Mouse (Mus musculus): ENCODE measurements around the gene Bach2. TPM values are rescaled to one million over a fixed set of nuclear protein-coding genes. Genes with fewer than 3 reads are reported as not detected.

Bach2 gene
- polyA plus RNA-seq, 1 experiment from 2014 or later, result 27.7 TPM

- 89% methylated on average over 6 of the region's 6 CpGs for WGBS
- no peak overlapping the region for H3K4me2 ChIP-seq
- no peak overlapping the region for H3K27ac ChIP-seq
- H3K9ac ChIP-seq, result no peak overlapping the region
- no peak for ATAC-seq (ENCODE audit: low FRiP score)
- H3K4me3 ChIP-seq (replicated peaks), result no peak overlapping the region
- no peaks in the 10 kb centered on the region for H3K9me3 ChIP-seq
- H3K4me1 ChIP-seq, result peaks cover 83% of the 10 kb centered on the region
- H3K36me3 ChIP-seq (replicated peaks), result peaks cover 5% of the 10 kb centered on the region; the same call in 1 of the 2 replicates
- H3K27me3 ChIP-seq, result no peaks in the 10 kb centered on the region
Measured at GRCm38 (mm10) chr4:32245586-32245985, 7.0 kb downstream of the Bach2 start.

- Histone ChIP-seq H3K4me2 (no peak overlapping the region), H3K4me3 (replicated peaks) (no peak overlapping the region), H3K36me3 (replicated peaks) (peaks cover 5% of the 10 kb centered on the region; the same call in 1 of the 2 replicates), H3K27me3 (no peaks in the 10 kb centered on the region), H3K27ac (no peak overlapping the region), H3K4me1 (peaks cover 83% of the 10 kb centered on the region), H3K9me3 (no peaks in the 10 kb centered on the region), H3K9ac (no peak overlapping the region)
- no peak for ATAC-seq (ENCODE audit: low FRiP score)
- 85% methylated on average over 6 of the region's 6 CpGs for WGBS
Measured at GRCm38 (mm10) chr4:32246020-32246419, 7.4 kb downstream of the Bach2 start.

GRCm38 (mm10) chr4:32246801-32247200 is 8.2 kb downstream of the Bach2 start:
- H3K9me3 ChIP-seq, result no peaks in the 10 kb centered on the region
- peaks cover 83% of the 10 kb centered on the region for H3K4me1 ChIP-seq
- H3K4me2 ChIP-seq, result no peak overlapping the region
- no peaks in the 10 kb centered on the region for H3K27me3 ChIP-seq
- 0 out of 2 replicates have a peak overlapping the region, but pooled peaks have one; percentile 31 for H3K27ac ChIP-seq
- H3K36me3 ChIP-seq (replicated peaks), result peaks cover 5% of the 10 kb centered on the region; the same call in 1 of the 2 replicates
- no peak overlapping the region for H3K4me3 ChIP-seq (replicated peaks)
- no peak overlapping the region for H3K9ac ChIP-seq
- 13% methylated on average over 7 of the region's 7 CpGs for WGBS
- no peak for ATAC-seq (ENCODE audit: low FRiP score)

- Histone ChIP-seq H3K9me3 (no peaks in the 10 kb centered on the region), H3K36me3 (replicated peaks) (peaks cover 5% of the 10 kb centered on the region; the same call in 1 of the 2 replicates), H3K4me2 (no peak overlapping the region), H3K27me3 (no peaks in the 10 kb centered on the region), H3K9ac (no peak overlapping the region), H3K27ac (0 out of 2 replicates have a peak overlapping the region, but pooled peaks have one; percentile 25), H3K4me3 (replicated peaks) (no peak overlapping the region), H3K4me1 (peaks cover 84% of the 10 kb centered on the region)
- no peak for ATAC-seq (ENCODE audit: low FRiP score)
- WGBS, result 76% methylated on average over 11 of the region's 11 CpGs
Measured at GRCm38 (mm10) chr4:32247463-32248113, 9.0 kb downstream of the Bach2 start.

GRCm38 (mm10) chr4:32248236-32248635 is 9.6 kb downstream of the Bach2 start:
- Histone ChIP-seq H3K4me1 (peaks cover 78% of the 10 kb centered on the region), H3K27ac (0 out of 2 replicates have a peak overlapping the region, but pooled peaks have one; percentile 25), H3K9ac (no peak overlapping the region), H3K4me2 (no peak overlapping the region), H3K36me3 (replicated peaks) (peaks cover 5% of the 10 kb centered on the region; the same call in 1 of the 2 replicates), H3K9me3 (no peaks in the 10 kb centered on the region), H3K4me3 (replicated peaks) (no peak overlapping the region), H3K27me3 (no peaks in the 10 kb centered on the region)
- ATAC-seq (ENCODE audit: low FRiP score), result peak; percentile 6; the same call in 1 of the 2 replicates
- 32% methylated on average over 6 of the region's 6 CpGs for WGBS

- no peak for ATAC-seq (ENCODE audit: low FRiP score)
- Histone ChIP-seq H3K4me1 (peaks cover 73% of the 10 kb centered on the region), H3K4me3 (replicated peaks) (no peak overlapping the region), H3K9ac (0 out of 2 replicates have a peak overlapping the region, but pooled peaks have one; percentile 21), H3K27ac (0 out of 2 replicates have a peak overlapping the region, but pooled peaks have one; percentile 50), H3K4me2 (no peak overlapping the region), H3K9me3 (no peaks in the 10 kb centered on the region), H3K36me3 (replicated peaks) (peaks cover 5% of the 10 kb centered on the region; the same call in 1 of the 2 replicates), H3K27me3 (no peaks in the 10 kb centered on the region)
- 48% methylated on average over 9 of the region's 9 CpGs for WGBS
Measured at GRCm38 (mm10) chr4:32248990-32249393, 10.4 kb downstream of the Bach2 start.

GRCm38 (mm10) chr4:32249748-32250332 is 11.2 kb downstream of the Bach2 start:
- peak overlapping the region; percentile 83 for H3K27ac ChIP-seq
- WGBS, result 67% methylated on average over 15 of the region's 15 CpGs
- no peak overlapping the region for H3K4me3 ChIP-seq (replicated peaks)
- H3K9me3 ChIP-seq, result no peaks in the 10 kb centered on the region
- peak overlapping the region; percentile 43 for H3K4me2 ChIP-seq
- peaks cover 64% of the 10 kb centered on the region for H3K4me1 ChIP-seq
- peak; percentile 27; the same call in 1 of the 2 replicates for ATAC-seq (ENCODE audit: low FRiP score)
- peak overlapping the region; percentile 46 for H3K9ac ChIP-seq
- no peaks in the 10 kb centered on the region for H3K27me3 ChIP-seq
- peaks cover 1% of the 10 kb centered on the region; the same call in 1 of the 2 replicates for H3K36me3 ChIP-seq (replicated peaks)

GRCm38 (mm10) chr4:32250333-32251004 is 11.9 kb downstream of the Bach2 start:
- no peaks in the 10 kb centered on the region for H3K9me3 ChIP-seq
- H3K4me2 ChIP-seq, result peak overlapping the region; percentile 43
- ATAC-seq (ENCODE audit: low FRiP score), result 0 out of 2 replicates have a peak, but pooled peaks have one; percentile 12
- H3K9ac ChIP-seq, result peak overlapping the region; percentile 46
- no peaks in the 10 kb centered on the region; the same call in 1 of the 2 replicates for H3K36me3 ChIP-seq (replicated peaks)
- WGBS, result 4% methylated on average over 16 of the region's 16 CpGs
- H3K27ac ChIP-seq, result peak overlapping the region; percentile 83
- peaks cover 64% of the 10 kb centered on the region for H3K4me1 ChIP-seq
- no peak overlapping the region for H3K4me3 ChIP-seq (replicated peaks)
- no peaks in the 10 kb centered on the region for H3K27me3 ChIP-seq

GRCm38 (mm10) chr4:32251005-32251365 is 12.4 kb downstream of the Bach2 start:
- Histone ChIP-seq H3K9me3 (no peaks in the 10 kb centered on the region), H3K27ac (peak overlapping the region; percentile 83), H3K36me3 (replicated peaks) (no peaks in the 10 kb centered on the region; the same call in 1 of the 2 replicates), H3K4me1 (peaks cover 63% of the 10 kb centered on the region), H3K4me2 (peak overlapping the region; percentile 43), H3K9ac (peak overlapping the region; percentile 46), H3K4me3 (replicated peaks) (no peak overlapping the region), H3K27me3 (no peaks in the 10 kb centered on the region)
- under 1% methylated on average over 8 of the region's 8 CpGs for WGBS
- ATAC-seq (ENCODE audit: low FRiP score), result peak; percentile 25

GRCm38 (mm10) chr4:32251946-32252672 is 13.5 kb downstream of the Bach2 start:
- Histone ChIP-seq H3K36me3 (replicated peaks) (no peaks in the 10 kb centered on the region; the same call in 1 of the 2 replicates), H3K27me3 (no peaks in the 10 kb centered on the region), H3K4me2 (peak overlapping the region; percentile 8; the same call in 1 of the 2 replicates), H3K4me1 (peaks cover 52% of the 10 kb centered on the region), H3K27ac (peak overlapping the region; percentile 50; the same call in 1 of the 2 replicates), H3K9me3 (no peaks in the 10 kb centered on the region), H3K4me3 (replicated peaks) (no peak overlapping the region), H3K9ac (peak overlapping the region; percentile 46; the same call in 1 of the 2 replicates)
- no peak for ATAC-seq (ENCODE audit: low FRiP score)
- 31% methylated on average over 15 of the region's 15 CpGs for WGBS

GRCm38 (mm10) chr4:32257686-32258085 is 19.1 kb downstream of the Bach2 start:
- Histone ChIP-seq H3K27me3 (no peaks in the 10 kb centered on the region), H3K9me3 (no peaks in the 10 kb centered on the region), H3K9ac (no peak overlapping the region), H3K27ac (no peak overlapping the region), H3K4me1 (0 out of 2 replicates have a peak, but pooled peaks cover 2% of the 10 kb centered on the region), H3K36me3 (replicated peaks) (0 out of 2 replicates have a peak, but pooled peaks cover 4% of the 10 kb centered on the region), H3K4me3 (replicated peaks) (no peak overlapping the region), H3K4me2 (no peak overlapping the region)
- ATAC-seq (ENCODE audit: low FRiP score), result no peak
- WGBS, result 80% methylated on average over 12 of the region's 12 CpGs

All from forebrain, embryonic 12.5 days (tissue).